ENCODE assay signal across 27 mouse cellular contexts in the genomic region with DNA sequence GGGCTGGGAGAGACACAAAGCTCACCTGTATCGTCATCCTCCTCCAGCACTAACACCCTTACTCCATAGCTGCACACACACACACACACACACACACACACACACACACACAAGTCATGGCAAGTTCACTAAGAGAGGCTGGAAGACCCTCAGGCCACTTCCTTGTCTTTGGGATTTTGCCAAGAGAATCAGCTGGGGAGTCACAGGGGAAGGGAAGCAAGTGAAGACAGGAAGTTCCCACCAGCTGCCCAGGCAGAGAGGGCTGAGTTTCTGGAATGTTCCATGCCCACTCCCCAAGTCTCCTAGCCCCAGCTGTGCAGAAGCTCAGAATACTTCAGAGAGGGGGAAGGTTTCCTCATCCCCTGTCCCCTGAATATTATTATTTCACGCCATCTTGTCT.
A peak's percentile ranks its signal among the peaks of the same experiment; 100 is the strongest.
DNase-seq lines count a peak whose midpoint lies in the region; ATAC-seq and TF ChIP-seq lines count a peak whose summit lies in the region.
"Had no signal": no experiment of that assay in that cellular context is flagged by ENCODE, and none has a peak within 500 bp of the region (broad histone marks: within the 10 kb centered on the region; RNA-seq: fewer than 3 reads in every experiment).

No protein-coding gene starts in this region.

- ATAC-seq in cerebellum, adult (ENCODE audit: insufficient number of reproducible peaks, low FRiP score, low TSS enrichment), result no peak
- ATAC-seq in kidney, postnatal 0 days (replicated peaks; ENCODE audit: low FRiP score, low read depth), result no peak
- no peak for ATAC-seq in lung, embryonic 14.5 days (ENCODE audit: insufficient read depth)
- ATAC-seq: activated CD4-positive, CD25-positive, alpha-beta regulatory T cell, adult 4 months; forebrain, embryonic 13.5 days; forebrain, embryonic 16.5 days; hindbrain, embryonic 16.5 days had no signal

- peaks cover 69% of the 10 kb centered on the region for H3K4me1 ChIP-seq in cerebellum, adult 2 months (ENCODE audit: control insufficient read depth, insufficient read depth, low read length)
- H3K4me1 ChIP-seq in kidney, postnatal 0 days (replicated peaks; ENCODE audit: insufficient read depth, low read length), result no peaks in the 10 kb centered on the region
- H3K4me1 ChIP-seq in lung, embryonic 14.5 days (ENCODE audit: insufficient read depth), result peaks cover 7% of the 10 kb centered on the region; the same call in 1 of the 2 replicates

- no peak for DNase-seq in cerebellum, adult 2 months
- peak; percentile 38 for DNase-seq in kidney, postnatal 0 days (ENCODE audit: low spot score)
- DNase-seq in kidney, adult 9 months, result no peak
- DNase-seq in lung, embryonic 14.5 days, result peak; percentile 58
- DNase-seq in lung, postnatal 36 days, result no peak
- DNase-seq in retina, postnatal 1 day, result peak; percentile 48
- DNase-seq in retina, embryonic 14.5 days (ENCODE audit: low spot score), result no peak
- DNase-seq: adrenal gland, adult 8-10 months; adrenal gland, postnatal 25 days; cerebellum, adult 18-20 months; cerebellum, adult 9-11 months; cerebellum, postnatal 25 days; gastrocnemius, postnatal 10 days; gastrocnemius, postnatal 36 days; heart, postnatal 10 days; heart, postnatal 36 days had no signal

- H3K4me2 ChIP-seq in kidney, postnatal 0 days (ENCODE audit: low read length), result no peak overlapping the region
- no peak overlapping the region for H3K4me2 ChIP-seq in lung, embryonic 14.5 days
- H3K4me2 ChIP-seq: embryonic facial prominence, embryonic 13.5 days; forebrain, embryonic 13.5 days; heart, embryonic 12.5 days; heart, embryonic 15.5 days; hindbrain, embryonic 13.5 days had no signal

- no peak overlapping the region for H3K9ac ChIP-seq in kidney, postnatal 0 days (ENCODE audit: low read depth, low read length)
- no peak overlapping the region for H3K9ac ChIP-seq in lung, embryonic 14.5 days
- H3K9ac ChIP-seq: embryonic facial prominence, embryonic 13.5 days; forebrain, embryonic 13.5 days; heart, embryonic 12.5 days; heart, embryonic 15.5 days; hindbrain, embryonic 13.5 days had no signal

- no peak overlapping the region for H3K4me3 ChIP-seq in cerebellum, adult 2 months (replicated peaks; ENCODE audit: insufficient read depth, low read depth, low read length)
- no peak overlapping the region for H3K4me3 ChIP-seq in kidney, postnatal 0 days (replicated peaks; ENCODE audit: low read depth, low read length)
- H3K4me3 ChIP-seq in lung, embryonic 14.5 days (ENCODE audit: low read depth, low read length), result no peak overlapping the region
- H3K4me3 ChIP-seq: embryonic facial prominence, embryonic 13.5 days; forebrain, embryonic 10.5 days; forebrain, embryonic 13.5 days; heart, embryonic 12.5 days; heart, embryonic 15.5 days; hindbrain, embryonic 10.5 days; hindbrain, embryonic 13.5 days had no signal

- no peaks in the 10 kb centered on the region for H3K9me3 ChIP-seq in kidney, postnatal 0 days (replicated peaks; ENCODE audit: low read length)
- no peaks in the 10 kb centered on the region for H3K9me3 ChIP-seq in lung, embryonic 14.5 days (ENCODE audit: low read depth, low read length)
- H3K9me3 ChIP-seq: embryonic facial prominence, embryonic 13.5 days; forebrain, embryonic 10.5 days; forebrain, embryonic 13.5 days; heart, embryonic 12.5 days; heart, embryonic 15.5 days; hindbrain, embryonic 10.5 days; hindbrain, embryonic 13.5 days had no signal

- 60% methylated on average over 2 of the region's 2 CpGs for WGBS in cerebellum, adult 2 months
- WGBS in kidney, postnatal 0 days, result 80% methylated on average over 2 of the region's 2 CpGs
- 78% methylated on average over 2 of the region's 2 CpGs for WGBS in lung, embryonic 14.5 days

- no peak for TF ChIP-seq CTCF in cerebellum, adult 2 months (IDR thresholded peaks at IDR 0.05; ENCODE audit: borderline replicate concordance, insufficient read depth, low read depth, low read length)
- TF ChIP-seq CTCF in kidney, postnatal 0 days (IDR thresholded peaks at IDR 0.05; ENCODE audit: low read depth), result no peak
- no peak for TF ChIP-seq CTCF in lung, embryonic 14.5 days (IDR thresholded peaks at IDR 0.05; ENCODE audit: low read depth)

- H3K36me3 ChIP-seq in kidney, postnatal 0 days (ENCODE audit: insufficient read depth, low read length), result no peaks in the 10 kb centered on the region
- no peaks in the 10 kb centered on the region for H3K36me3 ChIP-seq in lung, embryonic 14.5 days (ENCODE audit: insufficient read depth)
- H3K36me3 ChIP-seq: embryonic facial prominence, embryonic 13.5 days; forebrain, embryonic 10.5 days; heart, embryonic 12.5 days; heart, embryonic 15.5 days; hindbrain, embryonic 10.5 days; hindbrain, embryonic 13.5 days had no signal

- no peak for TF ChIP-seq POLR2A in cerebellum, adult 2 months (IDR thresholded peaks at IDR 0.05; ENCODE audit: borderline replicate concordance, insufficient read depth, low read length)

- no peaks in the 10 kb centered on the region for H3K27me3 ChIP-seq in cerebellum, adult 2 months (ENCODE audit: control insufficient read depth, insufficient read depth, low read length)
- no peaks in the 10 kb centered on the region for H3K27me3 ChIP-seq in kidney, postnatal 0 days (ENCODE audit: insufficient read depth, low read length)
- no peaks in the 10 kb centered on the region for H3K27me3 ChIP-seq in lung, embryonic 14.5 days (ENCODE audit: insufficient read depth, low read length)
- H3K27me3 ChIP-seq: embryonic facial prominence, embryonic 13.5 days; forebrain, embryonic 13.5 days; heart, embryonic 12.5 days; heart, embryonic 15.5 days; hindbrain, embryonic 13.5 days had no signal

- peak overlapping the region; percentile 98 for H3K27ac ChIP-seq in cerebellum, adult 2 months (ENCODE audit: insufficient read depth, low read length)
- no peak overlapping the region for H3K27ac ChIP-seq in kidney, postnatal 0 days
- no peak overlapping the region for H3K27ac ChIP-seq in lung, embryonic 14.5 days (ENCODE audit: low read depth)
- H3K27ac ChIP-seq: embryonic facial prominence, embryonic 13.5 days; forebrain, embryonic 10.5 days; forebrain, embryonic 13.5 days; heart, embryonic 15.5 days; hindbrain, embryonic 10.5 days; hindbrain, embryonic 13.5 days had no signal

Comparison
In these comparisons a context has a peak if more than half of its experiments do, and no peak if none do; other contexts are left out.
1. DNase-seq: peak in kidney, postnatal 0 days (single experiment), lung, embryonic 14.5 days (single experiment) and retina, postnatal 1 day (single experiment); none in cerebellum, adult 2 months (0 of 2), kidney, adult 9 months (single experiment), lung, postnatal 36 days (single experiment) and retina, embryonic 14.5 days (single experiment).